Mouse (Mus musculus): ENCODE measurements around the gene Gal3st1. TPM values are rescaled to one million over a fixed set of nuclear protein-coding genes. Genes with fewer than 3 reads are reported as not detected.

Gal3st1 gene
- total RNA-seq, 2 experiments from 2014 or later = 0.17 to 0.31 TPM

GRCm38 (mm10) chr11:4029343-4029742 is 45.9 kb downstream of the Gal3st1 start:
- intact Hi-C loops (cut with DNase I) = no loop called here
- DNase-seq (ENCODE audit: low spot score) = no peak

DNA sequence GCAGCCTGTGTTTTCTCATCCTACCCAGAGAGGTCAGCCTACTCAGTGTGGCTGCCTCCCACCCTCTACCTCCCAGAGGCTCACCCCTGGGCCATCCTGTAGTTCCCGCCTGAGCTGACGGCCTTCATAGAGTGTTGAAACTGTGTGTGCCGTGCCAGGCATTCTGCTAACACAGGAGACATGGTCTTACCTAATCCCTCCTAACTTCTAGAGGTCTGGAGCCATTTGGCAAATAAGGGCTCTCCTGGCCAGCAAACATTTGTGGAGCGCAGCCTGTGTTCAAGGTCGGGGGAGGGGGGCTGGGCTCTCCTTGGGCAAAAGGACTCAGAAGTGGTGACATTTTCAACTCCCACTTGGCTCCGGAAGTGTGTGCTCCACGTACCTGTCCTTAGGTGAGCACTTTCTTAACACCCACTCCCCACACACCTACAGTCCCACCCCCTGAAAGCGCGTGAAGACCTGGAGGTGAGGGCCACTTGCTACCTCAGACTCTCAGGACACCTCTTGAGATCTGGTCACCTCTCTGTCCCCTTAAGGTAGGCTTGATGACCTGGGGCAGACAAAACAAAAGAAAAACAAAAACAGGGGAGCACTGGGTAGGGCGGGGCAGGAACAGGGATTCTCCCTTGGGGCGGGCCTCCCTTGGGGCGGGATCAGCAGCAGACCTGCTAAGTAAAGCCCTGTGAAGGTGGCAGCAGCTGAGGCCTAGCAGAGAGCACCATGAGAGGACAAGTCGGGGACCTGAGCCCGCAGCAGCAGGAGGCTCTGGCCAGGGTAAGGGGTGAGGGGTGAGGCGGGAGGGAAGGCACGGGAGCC is 47.9 kb downstream of the Gal3st1 start, which contains the start of gene Sec14l4:
TSS of gene Sec14l4 (plus strand) at position 337 of the 816 bp plus-strand sequence.
- DNase-seq (ENCODE audit: low spot score) = no peak
- intact Hi-C loops (cut with DNase I) = no loop called here

GRCm38 (mm10) chr11:4031961-4032360 is 48.5 kb downstream of the Gal3st1 start:
- intact Hi-C loops (cut with DNase I) = no loop called here
- no peak for DNase-seq (ENCODE audit: low spot score)

DNA sequence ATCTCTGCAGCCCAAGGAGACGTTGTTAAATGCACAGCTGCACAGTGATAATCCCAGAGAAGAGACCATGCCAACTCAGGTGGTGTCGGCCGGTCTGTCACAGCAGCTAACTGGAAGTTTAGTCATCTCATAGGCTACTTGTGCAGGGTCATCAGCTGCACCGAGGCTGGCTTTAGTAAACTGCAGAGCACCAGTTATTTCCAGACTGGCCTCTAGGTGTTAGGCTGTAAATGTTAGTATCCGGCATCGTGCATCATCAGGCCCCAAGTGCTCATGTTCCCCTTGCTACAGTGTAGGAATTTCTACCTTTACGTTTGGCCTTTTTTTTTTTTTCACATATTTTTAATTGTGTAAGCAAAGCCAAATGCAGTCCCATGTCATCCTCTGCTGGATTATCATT is 50.0 kb downstream of the Gal3st1 start:
- DNase-seq (ENCODE audit: low spot score) = no peak
- intact Hi-C loops (cut with DNase I) = no loop called here

- DNase-seq (ENCODE audit: low spot score) = no peak
- intact Hi-C loops (cut with DNase I) = no loop called here
These were observed 50.7 kb downstream of the Gal3st1 start for GRCm38 (mm10) chr11:4034169-4034568.

DNA sequence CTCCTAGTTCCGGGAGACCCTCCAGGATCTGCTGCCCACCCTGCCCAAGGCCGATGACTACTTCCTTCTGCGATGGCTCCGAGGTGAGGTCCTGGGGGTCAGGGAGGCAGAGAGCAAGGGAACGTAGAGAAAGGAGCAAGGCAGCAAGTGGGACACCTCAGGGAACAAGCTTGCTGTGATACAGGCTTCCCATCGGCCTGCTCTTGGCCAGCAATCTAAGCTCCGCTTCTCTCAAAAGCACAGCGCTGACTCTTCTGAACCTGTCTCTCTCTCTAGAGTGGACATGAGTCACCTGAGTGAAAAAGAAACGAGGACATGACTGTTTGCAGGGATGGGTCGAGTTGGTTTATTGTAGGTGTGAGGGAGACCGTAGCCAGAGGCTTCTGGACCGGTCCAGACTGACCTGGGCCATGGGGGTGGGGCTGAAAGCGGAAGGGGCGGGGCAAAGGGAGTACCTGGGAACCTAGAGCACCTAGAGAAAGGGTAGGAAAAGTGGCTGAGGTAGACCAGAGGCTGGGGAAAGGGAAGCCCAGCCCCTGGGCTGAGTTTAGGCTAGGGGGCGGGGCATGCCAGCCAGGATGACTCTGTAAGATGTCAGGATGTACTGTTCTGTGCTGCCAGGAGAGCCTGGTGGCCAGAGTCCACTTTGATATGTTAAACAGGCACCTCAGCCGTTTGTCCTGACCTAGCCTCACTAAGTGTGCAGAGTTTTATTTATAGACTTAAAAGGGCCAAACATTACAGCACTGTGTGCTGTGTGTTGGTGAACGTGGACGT is 51.9 kb downstream of the Gal3st1 start:
- intact Hi-C loops (cut with DNase I) = no loop called here
- DNase-seq (ENCODE audit: low spot score) = no peak

DNA sequence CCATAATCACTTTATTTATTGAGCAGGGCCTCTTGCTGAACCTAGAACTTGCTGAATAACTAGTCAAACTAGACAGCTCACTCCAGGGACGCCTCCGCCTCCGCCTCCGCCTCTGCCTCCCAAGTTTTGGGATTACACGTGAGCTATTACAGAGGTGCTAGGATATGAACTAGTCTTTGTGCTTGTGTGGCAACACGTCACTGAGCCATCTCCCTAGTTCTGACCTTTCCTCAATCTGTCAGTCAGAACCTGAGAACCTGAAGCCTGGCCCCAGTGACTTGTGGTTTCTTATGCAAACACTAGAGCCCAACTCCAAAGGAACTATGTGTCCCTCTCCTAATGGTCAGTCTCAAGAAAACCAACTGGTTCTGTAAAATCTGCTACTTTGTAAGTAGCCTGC is 52.5 kb downstream of the Gal3st1 start:
- DNase-seq (ENCODE audit: low spot score) = no peak
- intact Hi-C loops (cut with DNase I) = no loop called here

- intact Hi-C loops (cut with DNase I) = no loop called here
- DNase-seq (ENCODE audit: low spot score) = no peak
These were observed 53.1 kb downstream of the Gal3st1 start for GRCm38 (mm10) chr11:4036365-4037084.

GRCm38 (mm10) chr11:4039951-4040350 is 56.5 kb downstream of the Gal3st1 start:
- no peak for DNase-seq (ENCODE audit: low spot score)
- intact Hi-C loops (cut with DNase I) = no loop called here

GRCm38 (mm10) chr11:4041123-4041625 is 57.7 kb downstream of the Gal3st1 start:
- intact Hi-C loops (cut with DNase I) = no loop called here
- no peak for DNase-seq (ENCODE audit: low spot score)

DNA sequence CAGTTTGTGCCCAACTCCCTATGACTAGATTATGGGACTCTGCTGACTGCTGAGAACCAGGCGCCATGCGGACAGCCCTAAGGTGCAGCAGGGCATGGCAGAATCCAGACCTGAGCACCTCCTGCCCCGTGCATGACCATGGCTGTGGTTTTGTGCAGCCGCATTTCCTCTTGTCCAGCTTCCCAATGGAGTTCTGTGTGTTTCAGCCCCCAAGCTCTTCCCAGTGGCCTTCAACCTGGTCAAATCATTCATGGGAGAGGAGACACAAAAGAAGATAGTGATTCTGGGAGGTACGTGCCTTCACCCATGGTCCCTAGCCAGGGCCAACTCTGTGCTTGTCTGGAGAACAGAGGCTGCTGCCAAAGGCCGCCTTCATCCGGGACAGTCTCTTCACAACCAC is 59.6 kb downstream of the Gal3st1 start:
- DNase-seq (ENCODE audit: low spot score) = no peak
- intact Hi-C loops (cut with DNase I) = no loop called here

DNA sequence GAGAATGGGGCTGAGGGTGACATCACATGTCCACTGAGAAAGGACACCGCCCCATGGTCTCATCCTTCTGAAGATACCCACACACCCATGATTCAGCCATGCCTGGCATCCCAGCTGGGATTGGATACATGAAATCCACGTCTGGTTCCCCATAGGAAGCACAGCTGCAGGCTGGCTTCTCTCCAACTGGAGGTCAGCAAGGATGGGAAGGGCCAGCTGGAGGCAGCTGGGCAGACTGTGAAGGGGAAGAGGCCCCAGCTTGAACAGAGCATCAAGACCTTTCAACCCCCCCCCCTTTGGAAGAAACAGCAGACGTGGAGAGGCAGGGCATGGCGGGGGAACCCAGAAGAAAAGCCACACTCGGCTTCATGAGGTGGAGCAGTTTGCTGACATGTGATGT is 63.1 kb downstream of the Gal3st1 start:
- intact Hi-C loops (cut with DNase I) = no loop called here

GRCm38 (mm10) chr11:4047766-4048165 is 64.3 kb downstream of the Gal3st1 start:
- DNase-seq (ENCODE audit: low spot score) = no peak
- intact Hi-C loops (cut with DNase I) = no loop called here

More for the DNA sequence above, 63.1 kb downstream of the Gal3st1 start:
- DNase-seq (ENCODE audit: low spot score) = no peak

- intact Hi-C loops (cut with DNase I) = no loop called here
- DNase-seq (ENCODE audit: low spot score) = no peak
These were observed 65.0 kb downstream of the Gal3st1 start for GRCm38 (mm10) chr11:4048438-4048837.

Other genes with a start within 250 kb of the Gal3st1 start
- 10 to 100 TPM in 1 of 2 experiments, 1 to 10 TPM in 1; 9.8 to 11.4 TPM for gene Osbp2, start 119.7 kb upstream of the Gal3st1 start, total RNA-seq (2021)
- gene 4921536K21Rik, start 88.5 kb upstream of the Gal3st1 start, total RNA-seq (2021) = under 1 TPM; 0.42 to 0.96 TPM
- gene Dusp18, start 88.4 kb upstream of the Gal3st1 start, total RNA-seq (2021) = 10 to 100 TPM; 24.8 to 45.0 TPM
- gene Slc35e4, start 69.0 kb upstream of the Gal3st1 start, total RNA-seq (2021) = 1 to 10 TPM; 4.4 to 5.7 TPM
- gene Tcn2, start 51.5 kb upstream of the Gal3st1 start, total RNA-seq (2021) = 10 to 100 TPM; 41.3 to 41.7 TPM
- 10 to 100 TPM; 28.1 to 29.8 TPM for gene Pes1, start 19.7 kb upstream of the Gal3st1 start, total RNA-seq (2021)
- gene 4930556J24Rik, start 6.9 kb upstream of the Gal3st1 start, total RNA-seq (2021) = not detected
- under 1 TPM; 0.17 to 0.34 TPM for gene Sec14l4, start 47.8 kb downstream of the Gal3st1 start, total RNA-seq (2021)
- not detected for gene Sec14l3, start 81.2 kb downstream of the Gal3st1 start, total RNA-seq (2021)
- 100 to 1,000 TPM; 142 to 144 TPM for gene Mtfp1, start 111.8 kb downstream of the Gal3st1 start, total RNA-seq (2021)
- 1 to 10 TPM in 1 of 2 experiments, under 1 TPM in 1; 0.73 to 1.1 TPM for gene Sec14l2, start 139.8 kb downstream of the Gal3st1 start, total RNA-seq (2021)
- gene Rnf215, start 151.6 kb downstream of the Gal3st1 start, total RNA-seq (2021) = 10 to 100 TPM; 13.2 to 13.8 TPM
- 1 to 10 TPM; 5.0 to 5.3 TPM for gene Ccdc157, start 176.7 kb downstream of the Gal3st1 start, total RNA-seq (2021)
- 10 to 100 TPM; 40.0 to 43.9 TPM for gene Sf3a1, start 176.7 kb downstream of the Gal3st1 start, total RNA-seq (2021)
- gene Tbc1d10a, start 203.2 kb downstream of the Gal3st1 start, total RNA-seq (2021) = 10 to 100 TPM in 1 of 2 experiments, 1 to 10 TPM in 1; 9.3 to 10.9 TPM
- gene Castor1, start 234.6 kb downstream of the Gal3st1 start, total RNA-seq (2021) = 1 to 10 TPM; 3.8 to 7.4 TPM